Mouse (Mus musculus): Measurements from ENCODE around the gene C87436.

C87436 gene

DNA sequence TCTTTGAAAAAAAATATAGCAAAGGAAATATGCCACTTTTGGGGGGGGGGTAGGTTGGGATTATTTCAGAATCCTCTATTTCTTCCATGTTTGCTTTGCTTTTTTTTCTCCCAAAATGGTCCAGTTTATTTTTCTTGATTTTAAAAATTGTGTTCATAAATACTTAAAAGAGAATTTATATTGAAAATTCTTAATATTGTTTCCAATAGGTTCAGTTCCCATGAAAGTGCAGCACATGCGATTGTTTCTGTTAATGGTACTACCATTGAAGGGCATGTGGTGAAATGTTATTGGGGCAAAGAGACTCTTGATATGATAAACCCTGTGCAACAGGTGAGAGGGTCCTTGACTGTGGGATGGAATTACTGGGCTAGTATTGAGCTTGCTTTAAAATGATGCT lies 11.8 kb upstream of the C87436 start, which contains the start of gene Gm44790:
TSS of gene Gm44790 (plus strand) at position 301 of the 400 bp plus-strand sequence.
- DNase-seq (ENCODE audit: low spot score), result no peak

DNA sequence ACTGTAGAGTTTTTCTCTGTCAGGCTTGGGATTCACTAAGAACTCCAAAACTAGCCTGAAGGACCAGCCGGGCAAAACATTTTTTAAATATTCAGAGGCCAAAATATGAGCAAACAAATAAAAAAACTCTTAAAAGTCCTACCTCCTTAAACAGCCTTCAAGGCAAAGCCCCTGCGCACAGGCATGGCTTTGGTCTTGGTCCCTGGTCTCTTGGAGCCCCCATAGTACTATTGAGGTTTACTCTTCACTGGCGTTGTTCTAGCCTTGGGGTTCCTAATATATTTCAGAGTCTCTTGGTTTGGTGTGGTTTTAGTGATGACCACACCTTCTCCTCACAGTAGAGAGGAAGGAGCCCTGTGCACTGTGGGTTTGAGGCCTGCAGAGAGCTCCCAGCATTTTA lies 6.6 kb upstream of the C87436 start:
- DNase-seq (ENCODE audit: low spot score), result no peak

DNA sequence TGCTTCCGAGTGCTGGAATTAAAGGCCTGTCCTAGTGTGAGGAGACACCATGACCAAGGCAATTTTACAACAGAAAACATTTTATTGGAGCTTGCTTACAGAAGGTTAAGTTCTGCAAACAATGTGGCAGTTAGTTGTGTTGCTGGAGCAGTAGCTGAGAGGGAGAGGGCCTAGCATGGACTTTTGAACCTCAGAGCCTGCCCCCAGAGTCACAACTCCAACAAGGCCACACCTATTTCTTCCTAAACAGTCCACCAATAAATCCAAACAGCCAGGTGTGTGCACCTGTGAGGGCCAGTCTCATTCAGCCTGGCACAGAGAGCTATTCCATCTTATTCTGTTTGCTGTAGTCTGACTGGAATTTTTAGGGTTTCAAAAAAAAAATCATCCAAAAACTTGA lies 4.5 kb upstream of the C87436 start:
- no peak for DNase-seq (ENCODE audit: low spot score)

DNA sequence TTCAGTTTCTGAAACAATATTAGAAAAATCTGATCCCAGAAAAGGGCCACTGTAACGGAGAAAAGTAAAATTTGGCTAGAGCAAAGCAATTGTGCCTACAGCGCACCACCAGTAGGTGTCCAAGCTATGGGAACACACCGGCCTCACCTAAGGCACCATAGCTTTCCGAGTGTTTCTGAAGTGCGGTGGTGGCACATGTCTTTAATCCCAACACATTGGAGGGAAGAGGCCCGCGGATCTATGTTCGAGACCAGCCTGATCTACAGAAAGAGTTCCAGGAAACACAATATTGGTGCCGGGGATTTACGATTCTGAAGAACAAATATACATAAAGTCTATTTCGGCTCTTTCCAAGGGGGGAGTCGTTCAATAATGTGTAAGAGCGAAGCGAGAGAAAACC lies 463 bp upstream of the C87436 start:
- peak; percentile 79 for DNase-seq (ENCODE audit: low spot score)

DNA sequence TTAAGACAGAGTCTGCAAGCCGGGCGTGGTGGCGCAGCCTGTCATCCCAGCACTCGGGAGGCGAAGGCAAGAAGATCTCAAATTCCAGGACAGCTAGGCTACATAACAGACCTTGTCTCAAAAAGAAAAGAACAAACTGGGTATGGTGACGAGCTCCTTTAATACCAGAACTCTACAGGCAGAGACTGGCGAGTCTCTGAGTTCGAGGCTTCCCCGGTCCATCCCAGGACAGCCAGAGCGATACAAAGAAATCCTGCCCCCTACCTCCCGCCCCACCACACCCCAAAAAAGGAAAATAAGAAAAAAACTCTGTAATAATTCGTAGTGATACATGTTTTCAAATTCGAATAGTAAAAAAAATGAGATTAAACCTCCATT lies 934 bp downstream of the C87436 start:
- DNase-seq (ENCODE audit: low spot score), result no peak

DNA sequence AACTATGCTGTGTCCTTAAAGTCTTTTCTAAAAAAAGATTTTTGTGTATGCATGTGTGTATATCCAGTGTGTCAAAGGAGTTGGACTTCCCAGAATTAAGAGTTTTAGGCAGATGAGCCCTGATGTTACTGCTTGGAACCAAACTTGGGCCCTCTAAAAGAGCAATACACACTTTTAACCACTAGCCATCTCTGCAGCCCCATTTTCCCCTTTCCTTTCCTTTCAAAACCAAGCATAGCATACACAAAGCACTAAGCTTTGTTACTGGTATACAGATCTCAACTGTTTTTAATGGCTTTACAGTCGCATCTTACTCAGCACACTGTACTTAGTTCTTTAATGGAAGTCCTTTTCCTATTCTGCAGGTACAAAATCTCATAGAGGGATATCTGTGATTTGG lies 1.4 kb downstream of the C87436 start:
- peak; percentile 31 for DNase-seq (ENCODE audit: low spot score)

DNA sequence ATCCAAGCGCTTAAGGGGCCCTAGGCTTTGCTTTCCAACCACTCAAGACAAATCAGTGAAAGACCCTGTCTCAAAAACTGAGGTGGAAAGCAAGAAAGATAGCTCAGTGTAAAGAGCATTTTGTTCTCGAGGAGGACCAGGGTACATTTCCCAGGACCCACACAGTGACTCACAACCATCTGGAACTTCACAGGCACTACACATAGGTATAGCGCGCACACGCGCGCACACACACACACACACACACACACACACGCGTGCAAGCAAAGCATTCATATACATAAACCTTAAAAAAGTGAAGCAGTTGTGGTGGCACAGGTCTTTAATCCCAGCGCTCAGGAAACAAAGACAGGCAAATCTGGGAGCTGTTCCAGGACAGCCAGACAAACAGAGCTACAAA lies 3.4 kb downstream of the C87436 start:
- DNase-seq (ENCODE audit: low spot score), result no peak

DNA sequence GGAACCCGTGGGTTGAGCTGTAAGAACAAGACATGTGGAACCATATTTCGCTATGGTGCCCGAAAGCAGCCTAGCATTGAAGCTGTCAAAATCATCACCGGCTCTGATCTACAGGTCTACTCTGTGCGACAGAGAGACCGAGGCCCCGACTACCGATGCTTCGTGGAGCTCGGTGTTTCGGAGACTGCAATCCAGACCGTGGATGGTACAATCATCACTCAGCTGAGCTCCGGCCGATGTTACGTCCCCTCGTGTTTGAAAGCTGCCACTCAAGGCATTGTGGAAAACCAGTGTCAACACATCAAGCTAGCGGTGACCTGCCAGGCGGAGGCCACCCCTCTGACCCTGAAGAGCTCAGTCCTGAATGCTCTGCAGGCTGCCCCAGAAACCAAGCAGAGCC lies 7.4 kb downstream of the C87436 start:
- no peak for DNase-seq (ENCODE audit: low spot score)

DNA sequence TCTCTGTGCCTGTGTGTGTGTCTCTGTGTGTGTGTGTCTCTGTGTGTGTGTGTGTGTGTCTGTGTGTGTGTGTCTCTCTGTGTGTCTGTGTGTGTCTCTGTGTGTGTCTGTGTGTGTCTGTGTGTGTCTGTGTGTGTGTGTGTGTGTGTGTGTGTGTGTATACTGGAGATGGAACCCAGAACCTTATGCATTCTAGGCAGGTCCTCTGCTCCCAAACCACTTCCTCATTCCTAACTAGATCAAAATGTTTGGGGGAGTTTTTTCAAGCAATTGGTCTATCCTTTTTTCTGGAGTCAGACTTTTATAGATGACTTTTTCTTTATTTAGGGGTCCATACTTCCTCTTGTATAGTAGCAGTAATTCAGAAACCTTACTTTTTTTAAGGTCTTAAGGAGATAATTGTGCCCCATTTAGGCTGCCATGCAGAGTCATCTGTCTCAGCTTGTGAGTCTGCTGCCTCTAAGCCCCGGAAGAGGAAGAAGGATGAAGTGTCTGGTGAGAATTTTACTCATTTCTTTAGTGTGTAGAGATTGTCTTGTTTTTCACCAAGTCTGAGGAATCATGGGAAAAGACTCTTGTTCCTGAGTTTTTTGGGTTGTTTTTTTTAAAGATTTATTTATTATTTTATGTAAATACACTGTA lies 8.9 kb downstream of the C87436 start:
- DNase-seq (ENCODE audit: low spot score), result no peak

DNA sequence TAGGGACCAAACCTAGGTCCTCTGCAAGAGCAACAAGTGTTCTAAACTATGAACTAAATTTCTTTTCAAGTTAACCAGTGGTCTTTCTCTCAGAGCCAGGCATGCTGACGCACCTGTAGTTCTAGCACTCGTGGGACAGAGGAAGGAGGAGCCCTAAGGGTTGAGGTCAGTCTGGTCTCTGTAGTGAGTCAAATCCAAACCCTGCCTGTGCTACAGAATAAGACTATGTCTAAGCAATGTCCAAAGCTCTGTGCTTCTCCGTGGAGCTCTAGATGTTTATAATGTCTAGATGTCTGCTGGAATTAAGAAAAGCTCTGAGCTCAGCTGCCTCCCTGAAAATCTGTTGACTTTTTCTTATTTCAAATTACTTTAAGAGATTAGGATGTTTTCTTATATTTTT lies 18.6 kb downstream of the C87436 start:
- no peak for DNase-seq (ENCODE audit: low spot score)

DNA sequence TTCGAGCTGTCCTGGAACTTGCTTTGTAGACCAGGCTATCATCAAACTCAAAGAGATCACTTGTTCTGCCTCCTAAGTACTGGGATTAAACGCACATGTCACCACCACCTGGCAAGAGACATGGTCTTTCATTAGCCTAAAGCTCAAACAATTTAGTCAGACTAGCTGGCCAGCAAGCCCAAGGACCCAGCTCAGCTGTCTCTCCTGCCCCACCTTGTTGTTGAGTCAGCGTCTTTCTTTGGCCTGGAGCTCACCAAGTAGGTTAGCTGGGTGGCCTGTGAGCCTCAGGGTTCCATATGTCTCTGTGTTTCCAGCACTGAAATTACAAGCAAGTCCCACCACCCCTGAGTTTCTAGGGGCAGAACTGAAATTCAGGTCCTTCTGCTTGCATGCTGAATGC lies 24.9 kb downstream of the C87436 start:
- no peak for DNase-seq (ENCODE audit: low spot score)

DNA sequence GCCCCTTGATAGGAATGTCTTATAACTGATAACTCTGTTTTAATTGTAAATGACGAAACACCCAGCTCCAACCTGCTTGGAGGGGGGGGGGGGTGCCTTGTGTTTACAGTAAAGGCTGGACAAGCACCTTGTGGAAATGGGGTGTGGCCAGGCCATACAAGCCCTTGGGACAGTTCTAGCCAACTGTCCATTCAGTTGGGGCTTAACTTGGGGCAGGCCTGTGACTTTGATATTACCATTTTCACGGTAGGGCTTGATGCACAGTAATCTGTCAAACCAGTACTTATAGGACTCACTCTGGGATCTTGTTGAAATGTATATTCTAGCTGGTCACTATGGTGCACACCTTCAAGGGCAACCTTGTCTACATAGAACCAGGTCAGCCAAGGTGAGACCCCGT lies 33.1 kb downstream of the C87436 start:
- DNase-seq (ENCODE audit: low spot score), result no peak

DNA sequence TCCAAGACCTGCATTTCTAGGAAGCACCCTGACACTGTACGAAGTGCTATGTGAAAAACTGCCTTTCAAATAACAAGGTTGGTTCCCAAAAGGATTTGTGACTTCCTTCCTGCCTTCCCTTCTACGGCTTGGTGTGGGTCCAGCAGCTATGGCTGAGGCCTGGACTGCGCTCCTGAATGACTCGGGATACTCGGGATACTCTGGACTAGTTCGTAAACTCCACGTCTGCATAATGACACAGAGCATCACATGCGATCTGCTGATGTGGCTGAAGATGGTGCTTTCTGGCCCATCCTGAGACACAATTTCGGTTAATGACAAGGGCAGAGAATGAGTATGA lies 33.6 kb downstream of the C87436 start:
- DNase-seq (ENCODE audit: low spot score), result no peak

DNA sequence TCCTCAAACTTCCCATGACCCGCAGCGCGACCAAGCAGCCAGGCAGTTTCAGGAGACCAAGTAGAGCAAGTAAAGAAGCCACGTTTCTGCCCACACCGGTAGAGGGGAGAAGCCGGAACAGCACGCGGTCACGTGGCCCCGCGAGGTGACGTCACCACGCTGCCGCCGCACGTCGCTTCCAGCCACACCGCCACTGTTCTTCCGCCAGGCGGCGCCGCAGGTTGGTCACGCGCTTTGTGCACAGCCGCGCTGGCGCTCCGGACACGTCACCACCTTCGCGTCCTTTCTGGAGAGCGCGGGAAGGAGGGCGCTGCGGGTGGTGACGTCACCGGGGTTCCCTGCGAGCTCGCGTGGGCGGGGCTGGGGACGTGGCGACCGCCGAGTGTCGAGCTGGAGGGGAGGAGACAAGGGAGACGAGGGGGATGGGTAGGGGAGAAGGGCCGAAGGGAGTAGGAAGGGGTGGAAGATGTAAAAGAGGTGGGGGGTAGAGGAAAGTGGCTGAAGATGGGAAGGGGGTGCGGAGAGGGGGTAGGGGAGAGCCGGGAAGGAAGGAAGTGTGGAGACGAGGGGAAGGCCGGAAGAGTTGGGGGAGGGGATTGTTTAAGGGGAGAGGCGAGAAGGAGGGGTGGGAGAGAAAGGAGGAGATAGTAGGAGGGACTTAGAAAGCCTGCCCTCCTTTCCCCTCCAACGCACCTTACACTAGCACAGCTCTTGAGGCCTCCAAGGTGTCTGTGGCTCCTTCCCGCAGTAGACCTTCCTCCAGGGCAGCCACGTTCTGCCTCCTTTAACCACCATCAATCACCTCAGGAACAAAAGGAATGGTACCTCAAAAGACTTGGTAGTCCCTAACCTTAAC lies 34.2 kb downstream of the C87436 start:
- DNase-seq (ENCODE audit: low spot score), result peak; percentile 100

DNA sequence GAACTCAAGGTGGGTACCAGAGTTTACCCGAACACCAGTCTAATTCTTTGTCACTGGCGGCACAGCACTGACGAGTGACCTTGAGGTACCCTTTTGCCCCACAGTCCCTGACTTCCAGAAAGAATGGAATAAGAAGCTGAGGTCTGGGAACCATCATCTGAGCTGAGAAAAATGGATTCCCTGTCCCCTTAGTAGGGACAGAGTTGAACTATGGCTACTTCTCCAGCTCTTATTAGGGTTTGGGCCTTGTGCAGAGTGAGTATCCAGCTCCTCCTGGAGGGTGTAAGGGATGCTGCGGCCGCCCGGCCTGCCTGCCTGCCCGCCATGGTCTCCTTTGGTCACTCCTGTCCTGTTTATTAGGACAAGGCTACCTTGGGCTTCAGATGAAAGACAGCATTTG lies 34.9 kb downstream of the C87436 start:
- peak; percentile 56 for DNase-seq (ENCODE audit: low spot score)

DNA sequence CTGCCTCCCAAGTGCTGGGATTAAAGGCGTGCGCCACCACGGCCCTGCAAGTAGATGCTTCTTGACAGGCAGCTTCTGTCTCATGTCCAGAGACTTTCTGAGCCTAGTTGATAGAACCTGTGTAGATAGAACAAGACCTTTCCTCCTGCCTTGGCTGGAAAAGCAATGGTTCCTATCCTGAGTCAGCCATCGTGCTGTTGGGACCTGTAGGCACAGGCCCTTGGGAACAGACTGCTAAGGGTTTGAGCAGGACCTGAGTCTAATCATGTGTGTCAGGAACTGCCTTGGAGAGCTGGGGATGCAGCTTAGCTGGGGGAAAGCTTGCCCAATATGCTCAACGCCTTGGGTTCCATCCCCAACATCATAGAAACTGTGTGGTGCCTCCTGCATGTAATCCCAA lies 35.9 kb downstream of the C87436 start:
- DNase-seq (ENCODE audit: low spot score), result no peak

DNA sequence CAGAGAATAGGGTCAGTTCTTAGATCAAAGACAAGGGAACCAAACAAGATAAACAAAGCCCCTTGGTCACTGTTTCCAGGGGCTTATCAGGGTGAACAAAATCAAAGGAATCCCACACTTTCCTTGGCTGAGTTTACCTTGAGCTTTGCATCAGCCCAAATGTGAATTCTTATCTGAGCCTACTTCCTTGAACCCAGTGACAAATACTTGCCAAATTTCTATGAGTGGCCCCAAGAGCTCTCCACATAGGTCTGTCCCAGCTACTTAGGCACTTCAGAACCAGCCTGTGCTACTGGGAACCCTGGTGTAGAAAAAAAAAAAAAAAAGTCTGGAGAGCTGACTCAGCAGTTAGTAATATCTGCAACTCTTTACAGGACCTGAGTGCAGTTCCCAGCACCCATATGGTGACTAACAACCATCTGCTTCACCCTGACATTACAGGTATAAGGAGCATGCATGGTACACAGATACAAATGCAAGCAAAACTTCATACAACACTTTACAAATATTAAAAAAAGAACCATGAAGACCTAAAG lies 36.5 kb downstream of the C87436 start:
- peak; percentile 29 for DNase-seq (ENCODE audit: low spot score)

DNA sequence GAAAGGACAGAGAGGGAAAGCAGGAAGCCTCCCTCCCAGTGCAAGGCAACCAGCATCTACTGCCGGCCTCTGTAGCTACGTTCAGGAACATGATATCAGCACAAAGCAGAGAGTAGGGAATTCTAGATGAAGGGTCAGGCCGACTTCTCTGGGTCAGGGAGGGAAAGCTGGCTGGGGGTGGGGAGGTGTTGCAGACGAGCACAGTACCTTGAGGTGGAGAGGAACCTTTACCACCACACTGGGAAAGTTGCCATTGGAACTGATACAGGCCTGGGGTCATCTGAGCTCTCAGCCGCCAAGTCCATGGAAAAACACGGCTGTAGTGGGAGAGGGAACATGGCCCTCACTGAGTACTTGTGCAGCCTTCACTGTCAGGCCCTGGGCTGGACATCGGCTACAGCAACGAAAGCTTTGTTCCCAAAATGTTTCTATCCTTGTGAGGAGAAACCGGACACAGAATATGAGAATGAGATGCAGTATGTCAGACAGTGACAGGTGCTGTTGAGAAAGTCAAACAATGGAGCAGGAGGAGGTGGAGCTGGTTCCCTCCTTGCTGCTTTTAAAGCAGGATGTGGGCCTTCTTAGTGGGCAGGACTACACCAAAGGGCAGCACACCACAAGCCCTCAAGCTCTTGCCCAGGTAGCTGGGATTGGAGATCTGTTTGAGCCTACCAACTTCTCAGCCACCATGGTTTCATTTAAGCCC lies 37.4 kb downstream of the C87436 start:
- peak; percentile 69 for DNase-seq (ENCODE audit: low spot score)

DNA sequence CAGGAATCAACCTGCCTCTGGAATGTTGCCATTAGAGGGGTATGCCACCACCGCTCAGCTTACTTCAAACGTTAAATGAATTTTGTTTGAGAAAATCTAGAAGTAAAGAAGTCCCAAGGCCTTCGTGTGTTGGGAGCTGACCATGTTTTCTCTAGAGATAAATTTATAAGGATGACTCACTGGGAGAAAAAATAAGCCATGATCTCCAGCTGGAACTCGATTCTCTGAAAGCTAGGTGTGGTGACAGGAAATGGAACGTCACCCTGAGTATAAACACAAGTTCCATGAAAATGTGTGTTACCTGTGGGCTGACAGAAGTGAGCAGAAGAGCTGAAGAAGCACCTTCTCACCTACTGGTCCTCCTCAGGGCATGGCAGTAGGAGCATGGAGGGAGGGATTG lies 38.8 kb downstream of the C87436 start:
- DNase-seq (ENCODE audit: low spot score), result no peak

DNA sequence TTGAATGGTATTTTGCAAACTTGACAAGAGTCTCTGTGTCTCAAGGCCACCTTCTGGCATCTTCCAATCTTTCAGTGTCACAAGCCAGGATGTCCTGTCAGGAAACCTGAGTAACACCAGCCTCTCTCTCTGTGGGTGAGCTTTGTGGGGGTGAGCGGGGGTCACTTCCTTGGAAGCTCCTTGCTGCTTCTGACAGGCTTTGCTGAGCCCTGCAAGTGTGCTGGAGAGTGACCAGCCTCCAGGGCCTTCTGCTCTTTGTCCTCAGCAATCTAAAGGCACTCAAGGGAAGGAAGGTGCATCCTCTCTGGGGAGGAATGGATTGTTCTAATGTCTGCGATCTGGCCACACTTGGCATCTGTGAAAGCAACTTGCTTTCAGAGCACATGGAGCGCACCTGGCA lies 41.1 kb downstream of the C87436 start:
- DNase-seq (ENCODE audit: low spot score), result peak; percentile 23

DNA sequence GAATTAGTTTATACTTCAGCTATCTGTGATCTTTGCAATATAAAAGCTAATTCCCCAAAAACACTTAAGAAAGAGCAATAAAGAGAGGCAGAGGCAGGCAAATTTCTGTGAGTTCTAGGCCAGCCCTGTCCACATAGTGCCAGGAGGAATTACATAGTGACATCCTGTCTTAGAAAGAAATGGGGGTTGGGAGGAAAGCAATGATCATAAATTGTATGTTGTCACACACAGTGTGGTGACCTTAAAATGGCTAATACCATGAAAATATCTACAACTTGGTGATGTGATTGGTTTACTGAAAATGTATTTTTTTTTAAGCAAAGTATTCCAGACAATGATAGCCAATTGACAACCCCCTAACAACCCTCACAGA lies 41.6 kb downstream of the C87436 start:
- no peak for DNase-seq (ENCODE audit: low spot score)

DNA sequence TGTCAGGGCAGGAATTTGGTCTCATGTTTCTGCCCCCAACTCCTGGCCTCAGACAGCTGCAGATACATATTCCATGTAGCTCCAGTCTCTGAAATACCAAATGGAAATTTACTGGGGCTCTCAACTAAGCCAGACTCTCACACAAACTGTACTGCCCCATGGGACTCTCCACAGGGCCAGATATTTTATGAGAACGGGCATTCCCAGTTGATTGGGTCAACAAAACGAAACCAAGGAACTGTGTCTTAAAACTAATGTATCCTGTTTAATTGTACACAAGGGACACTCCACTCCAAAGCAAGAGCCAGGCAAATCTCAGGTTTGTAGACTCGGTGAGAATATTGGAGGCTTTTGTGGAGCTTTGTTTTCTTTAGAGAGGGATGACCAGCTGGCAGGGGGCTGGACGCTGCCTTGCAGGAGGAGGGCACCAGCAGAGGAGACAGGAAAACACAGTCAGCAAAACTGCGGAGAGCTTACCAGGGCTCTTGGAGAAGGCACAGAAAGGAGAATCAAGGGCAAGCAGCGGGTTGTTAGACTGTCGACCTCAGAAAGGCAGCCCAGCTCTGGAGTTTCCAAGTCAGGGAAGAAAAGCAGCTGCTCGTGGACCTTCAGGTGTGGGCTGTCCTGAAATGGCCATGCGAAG lies 42.1 kb downstream of the C87436 start:
- DNase-seq (ENCODE audit: low spot score), result peak; percentile 94

DNA sequence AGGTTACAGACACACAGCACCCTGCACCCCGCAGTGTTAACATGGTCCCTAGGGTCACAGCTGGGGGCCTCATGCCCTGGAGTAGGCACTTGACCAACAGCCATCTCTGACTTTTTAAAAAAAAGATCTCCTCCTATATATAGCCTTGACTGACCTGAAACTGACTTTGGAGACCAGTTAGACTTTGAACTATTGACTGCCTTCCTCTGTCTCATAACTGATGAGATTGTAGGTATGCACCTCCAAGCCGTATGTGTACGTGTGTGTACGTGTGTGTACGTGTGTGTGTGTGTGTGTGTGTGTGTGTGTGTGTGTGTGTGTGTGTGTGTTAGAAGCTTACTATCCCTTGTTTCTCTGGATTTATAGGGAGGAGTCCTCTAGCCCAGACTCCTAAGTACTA lies 43.7 kb downstream of the C87436 start:
- no peak for DNase-seq (ENCODE audit: low spot score)
